Mouse (Mus musculus): Measurements from ENCODE around the gene Spata45.

GRCm38 (mm10) chr1:190995548-190995947, 40.9 kb upstream of the Spata45 start:
- TF ChIP-seq POLR2A (IDR thresholded peaks at IDR 0.05; ENCODE audit: borderline replicate concordance, low read depth, low read length) (no peak), CTCF (IDR thresholded peaks at IDR 0.05; ENCODE audit: low read depth, low read length) (no peak)

All from bone marrow macrophage, adult 2 months (primary cell).